Mouse (Mus musculus) embryonic facial prominence, embryonic 14.5 days (tissue): ENCODE measurements around the gene Trpv6. TPM values are rescaled to one million over a fixed set of nuclear protein-coding genes. Genes with fewer than 3 reads are reported as not detected.

ENCODE experiments used
- ATAC-seq: fragments of 200-750 bp; cut with Nextera tagmentation; 2 replicates; pipeline ENCODE4 v1.8.0; 2017; ENCODE audit warnings: low read depth, moderate number of reproducible peaks, moderate TSS enrichment
- DNase-seq: peaks from one replicate; pipeline ENCODE4 v3.0.0-alpha.2; 2015; ENCODE audit warnings: low spot score
- H3K27ac ChIP-seq: fragments of 300-500 bp; sonication (generic); replicated peaks from 2 replicates; pipeline ENCODE4 v1.5.1; 2014; ENCODE audit warnings: low read depth, mild to moderate bottlenecking, low read length, moderate library complexity
- H3K27me3 ChIP-seq: fragments of 300-500 bp; sonication (generic); replicated peaks from 2 replicates; pipeline ENCODE4 v1.6.1; 2014; ENCODE audit warnings: low read length; ENCODE audit not compliant: control insufficient read depth, insufficient read depth
- H3K36me3 ChIP-seq: fragments of 300-500 bp; sonication (generic); 2 replicates; pipeline ENCODE4 v1.6.1; 2014; ENCODE audit warnings: low read length, mixed read lengths; ENCODE audit not compliant: control insufficient read depth, insufficient read depth
- H3K4me1 ChIP-seq: fragments of 300-500 bp; sonication (generic); 2 replicates; pipeline ENCODE4 v1.6.1; 2014; ENCODE audit warnings: antibody characterized with exemption, low read length; ENCODE audit not compliant: control insufficient read depth, insufficient read depth
- H3K4me2 ChIP-seq: fragments of 300-500 bp; sonication (generic); 2 replicates; pipeline ENCODE4 v1.6.1; 2014; ENCODE audit warnings: low read depth, mild to moderate bottlenecking, low read length, moderate library complexity, mixed read lengths
- H3K4me3 ChIP-seq: fragments of 300-500 bp; sonication (generic); 2 replicates; pipeline ENCODE4 v1.5.1; 2014; ENCODE audit warnings: low read depth, mild to moderate bottlenecking, low read length
- H3K9ac ChIP-seq: fragments of 300-500 bp; sonication (generic); 2 replicates; pipeline ENCODE4 v1.6.1; 2014; ENCODE audit warnings: low read depth, mild to moderate bottlenecking, low read length, moderate library complexity, mixed read lengths
- H3K9me3 ChIP-seq: fragments of 300-500 bp; sonication (generic); 2 replicates; pipeline ENCODE4 v1.6.1; 2016; ENCODE audit warnings: low read length; ENCODE audit not compliant: control insufficient read depth
- WGBS: fragments of 180-500 bp; shearing (Covaris S2); extraction: QIAGEN DNeasy Blood & Tissue Kit; methylation state at CpG from one replicate; pipeline ENCODE4 v1.1.7; 2014; 5-methylcytosine and 5-hydroxymethylcytosine counted together
- polyA plus RNA-seq: library from polyadenylated mRNA; unstranded; fragments of >200 nt; fragmentation: Nextera tagmentation; extraction: Ambion mirVana; gene quantifications from 2 replicates; pipeline ENCODE4 v1.2.1, GENCODE M21; 2014

Gene Trpv6
- polyA plus RNA-seq = 0.67 and 0.69 TPM in 2 replicates

DNA sequence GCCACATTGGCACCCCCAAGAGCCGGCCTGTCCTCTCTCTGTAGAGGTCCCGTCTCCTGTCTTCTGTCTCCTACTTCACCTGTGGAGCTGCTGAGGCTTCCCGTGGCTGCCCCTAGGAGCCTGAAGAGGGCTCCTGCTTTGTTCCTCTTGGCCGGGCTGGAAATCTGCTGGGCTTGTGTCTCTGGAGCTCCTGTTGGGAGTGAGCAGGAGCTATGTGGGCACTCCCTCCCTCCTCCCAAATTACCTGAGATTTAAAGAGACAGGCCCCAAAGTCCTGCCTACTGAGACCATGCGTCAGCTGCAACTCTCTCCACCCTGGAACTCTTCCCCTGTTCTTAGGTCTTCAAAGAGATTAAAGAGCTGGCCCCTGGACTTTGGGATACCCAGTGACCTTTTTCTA lies at the start of gene Trpv6:
Trpv6 (minus strand) TSS at position 228 of the 400 bp plus-strand sequence.
- DNase-seq (no peak), ATAC-seq (no peak)
- no peaks in the 10 kb centered on the region for H3K27me3 ChIP-seq
- H3K4me2 ChIP-seq = no peak within 1 kb of the TSS
- no peak within 1 kb of the TSS for H3K27ac ChIP-seq
- H3K4me1 ChIP-seq = no peaks in the 10 kb centered on the region
- WGBS = 28% methylated on average over 5 of the region's 5 CpGs
- no peaks in the 10 kb centered on the region for H3K9me3 ChIP-seq
- no peak within 1 kb of the TSS for H3K9ac ChIP-seq
- no peak within 1 kb of the TSS for H3K4me3 ChIP-seq
- no peaks in the 10 kb centered on the region for H3K36me3 ChIP-seq

DNA sequence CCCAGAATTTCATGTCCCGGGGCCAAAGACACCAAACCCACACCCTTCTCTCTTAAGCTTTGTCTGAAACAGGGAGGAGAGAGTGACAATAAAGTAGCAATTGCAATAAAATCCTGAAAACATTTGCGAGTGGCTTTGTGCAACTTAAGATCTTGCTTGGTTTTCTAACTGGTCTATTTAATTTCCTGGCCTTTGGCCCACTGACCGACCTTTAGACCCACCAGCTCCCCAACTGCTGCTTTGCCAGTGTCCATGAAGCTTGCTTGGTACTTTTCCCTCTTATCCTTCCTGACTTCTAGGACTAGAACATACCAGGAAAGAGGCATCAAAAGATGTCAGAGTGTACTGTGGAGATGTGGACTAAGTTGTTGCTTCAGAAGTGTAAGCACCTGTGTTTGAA lies 49.4 kb upstream of the Trpv6 start:
- Histone ChIP-seq H3K36me3 (no peaks in the 10 kb centered on the region), H3K9me3 (no peaks in the 10 kb centered on the region), H3K4me2 (no peak overlapping the region), H3K27ac (no peak overlapping the region), H3K4me1 (no peaks in the 10 kb centered on the region), H3K4me3 (no peak overlapping the region), H3K9ac (no peak overlapping the region), H3K27me3 (no peaks in the 10 kb centered on the region)
- ATAC-seq (no peak), DNase-seq (no peak)
- 82% methylated on average over 3 of the region's 3 CpGs for WGBS

DNA sequence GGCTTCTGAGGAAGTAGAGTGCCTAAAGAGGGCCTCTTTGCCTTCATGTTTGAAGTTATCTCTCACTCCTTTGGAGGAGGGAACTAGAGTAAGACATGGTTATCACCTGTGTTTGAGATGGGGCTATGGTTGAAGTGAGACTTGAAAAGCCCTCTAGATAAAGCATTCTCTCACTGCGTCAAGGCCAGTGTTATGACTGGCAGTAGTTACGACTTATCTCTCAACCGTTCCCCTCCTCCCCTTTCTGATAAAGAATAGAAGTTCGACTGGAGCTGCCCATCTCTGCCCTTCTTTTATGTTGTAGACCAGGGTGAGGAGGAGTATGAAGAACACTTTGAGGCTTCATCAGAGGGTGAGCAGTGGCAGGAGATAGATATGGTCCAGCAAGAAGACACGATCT lies 48.7 kb upstream of the Trpv6 start:
- Histone ChIP-seq H3K36me3 (no peaks in the 10 kb centered on the region), H3K4me1 (no peaks in the 10 kb centered on the region), H3K27ac (no peak overlapping the region), H3K9ac (no peak overlapping the region), H3K4me2 (no peak overlapping the region), H3K9me3 (no peaks in the 10 kb centered on the region), H3K27me3 (no peaks in the 10 kb centered on the region), H3K4me3 (no peak overlapping the region)
- 88% methylated on average over 5 of the region's 5 CpGs for WGBS
- ATAC-seq (no peak), DNase-seq (no peak)

DNA sequence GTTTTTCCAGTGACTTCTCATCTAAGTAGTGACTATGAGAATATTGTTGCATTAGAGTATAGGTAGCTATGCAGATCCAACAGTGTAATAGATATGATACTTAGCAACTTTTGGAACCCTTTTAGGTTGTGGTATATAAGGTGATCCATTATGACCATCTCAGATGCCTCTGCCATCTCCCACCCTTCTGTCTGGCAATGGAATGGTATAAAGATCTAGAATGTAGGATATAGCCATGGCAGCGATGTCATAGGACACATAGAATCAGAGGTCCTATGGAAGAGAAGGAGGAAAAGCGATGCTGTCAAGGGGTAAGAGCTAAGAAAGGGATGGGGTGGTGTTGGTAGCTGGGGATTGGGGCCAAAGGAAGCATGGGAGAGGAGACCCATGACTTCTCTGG lies 47.9 kb upstream of the Trpv6 start, which contains the start of gene Llcfc1:
Llcfc1 (plus strand) TSS at position 301 of the 400 bp plus-strand sequence.
- ATAC-seq = no peak

DNA sequence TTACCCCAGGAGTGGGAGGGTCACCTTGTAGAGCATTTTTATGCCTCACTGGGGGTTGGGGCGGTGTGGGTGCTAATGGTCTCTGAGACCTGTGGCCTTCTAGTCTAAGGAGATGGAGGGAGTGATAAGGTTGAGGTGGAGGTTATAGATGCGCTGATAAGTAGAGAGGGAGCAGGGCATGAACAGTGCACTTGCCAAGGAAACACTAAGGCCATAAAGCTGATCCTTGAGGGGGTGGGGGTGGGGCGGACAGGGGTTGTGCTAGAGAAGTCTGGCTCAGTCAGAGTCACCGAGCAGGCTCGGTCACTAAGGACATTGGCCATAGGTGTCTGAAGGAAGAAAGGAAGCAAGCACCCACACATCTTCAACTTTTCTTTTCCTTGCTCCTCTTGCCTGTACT lies 45.5 kb upstream of the Trpv6 start:
- Histone ChIP-seq H3K4me1 (no peaks in the 10 kb centered on the region), H3K4me3 (no peak overlapping the region), H3K9me3 (no peaks in the 10 kb centered on the region), H3K36me3 (no peaks in the 10 kb centered on the region), H3K9ac (no peak overlapping the region), H3K27me3 (no peaks in the 10 kb centered on the region), H3K27ac (no peak overlapping the region), H3K4me2 (no peak overlapping the region)
- ATAC-seq (no peak), DNase-seq (no peak)
- 80% methylated on average over 5 of the region's 5 CpGs for WGBS

More for the DNA sequence above, 47.9 kb upstream of the Trpv6 start, which contains the start of gene Llcfc1:
- Histone ChIP-seq H3K27ac (no peak within 1 kb of the TSS), H3K9me3 (no peaks in the 10 kb centered on the region), H3K4me3 (no peak within 1 kb of the TSS), H3K4me1 (no peaks in the 10 kb centered on the region), H3K27me3 (no peaks in the 10 kb centered on the region), H3K4me2 (no peak within 1 kb of the TSS), H3K36me3 (no peaks in the 10 kb centered on the region), H3K9ac (no peak within 1 kb of the TSS)
- DNase-seq = no peak
- 85% methylated on average over 2 of the region's 2 CpGs for WGBS

DNA sequence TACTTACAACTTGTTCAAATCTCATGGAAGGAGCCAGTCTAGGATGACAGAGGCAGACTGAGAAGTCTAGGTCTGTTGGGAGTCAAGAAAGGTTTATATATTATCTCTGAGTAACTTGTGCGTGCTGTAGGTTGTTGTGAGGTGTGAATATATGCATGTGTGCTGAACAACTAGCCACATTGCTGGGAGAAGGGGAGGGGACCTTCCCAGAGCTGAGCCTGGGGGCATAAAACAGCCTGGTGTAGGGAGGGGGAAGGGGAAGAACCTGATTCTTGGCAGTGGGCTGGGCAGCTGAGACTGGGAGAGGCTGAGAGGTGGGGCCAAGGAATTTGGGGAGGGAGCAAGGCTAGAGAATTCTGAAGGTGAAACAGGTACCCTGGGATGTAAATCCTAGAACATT lies 44.5 kb upstream of the Trpv6 start, which contains the start of gene Trpv5:
Trpv5 (minus strand) TSS at position 101 of the 400 bp plus-strand sequence.
- H3K27me3 ChIP-seq = no peaks in the 10 kb centered on the region
- no peak within 1 kb of the TSS for H3K4me2 ChIP-seq
- no peak within 1 kb of the TSS for H3K9ac ChIP-seq
- no peak for DNase-seq
- no peaks in the 10 kb centered on the region for H3K36me3 ChIP-seq
- no peak within 1 kb of the TSS for H3K27ac ChIP-seq
- WGBS = 64% methylated on average over 1 of the region's 1 CpGs
- ATAC-seq = no peak
- H3K4me3 ChIP-seq = no peak within 1 kb of the TSS
- no peaks in the 10 kb centered on the region for H3K9me3 ChIP-seq
- H3K4me1 ChIP-seq = no peaks in the 10 kb centered on the region

DNA sequence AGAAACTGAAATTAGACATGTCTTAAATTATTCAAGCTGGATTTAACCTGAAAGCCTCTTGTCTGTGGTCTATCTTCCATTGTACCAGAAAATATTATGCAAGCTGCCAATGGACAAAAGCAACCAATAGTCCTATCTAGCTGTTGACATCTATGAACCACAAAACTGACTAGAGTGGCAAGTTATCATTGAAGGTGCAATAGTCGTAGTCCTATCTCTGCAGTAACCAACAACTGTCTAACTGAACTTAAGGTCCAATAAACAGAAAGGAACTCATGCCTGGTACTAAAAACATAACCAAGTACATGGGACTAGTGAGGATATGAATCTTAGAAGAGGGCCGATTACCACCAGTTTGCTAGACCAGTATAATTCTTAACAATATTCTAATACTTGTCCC lies 40.3 kb upstream of the Trpv6 start:
- Histone ChIP-seq H3K4me3 (no peak overlapping the region), H3K9ac (no peak overlapping the region), H3K36me3 (no peaks in the 10 kb centered on the region), H3K4me1 (no peaks in the 10 kb centered on the region), H3K9me3 (no peaks in the 10 kb centered on the region), H3K27me3 (no peaks in the 10 kb centered on the region), H3K4me2 (no peak overlapping the region), H3K27ac (no peak overlapping the region)
- no peak for ATAC-seq
- 84% methylated on average over 2 of the region's 2 CpGs for WGBS
- DNase-seq = no peak

DNA sequence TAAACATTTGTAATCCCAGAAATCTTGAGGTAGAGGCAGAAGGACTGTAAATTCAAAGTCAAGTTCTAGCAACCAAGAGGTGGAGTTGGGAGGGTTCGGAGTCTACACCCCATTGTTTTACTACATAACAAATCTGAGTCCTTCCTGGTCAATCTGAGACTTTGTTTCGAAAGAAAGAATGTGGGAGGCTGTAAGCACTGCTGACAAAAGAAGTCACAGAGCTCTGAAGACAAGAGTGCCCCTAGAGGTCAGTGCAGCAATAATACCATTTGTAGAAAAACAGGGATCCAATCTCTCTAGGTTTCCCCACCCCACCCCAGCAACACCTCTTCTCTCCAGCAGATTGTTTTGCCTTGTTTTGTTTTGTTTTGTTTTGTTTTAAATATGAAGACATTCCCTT lies 26.1 kb upstream of the Trpv6 start:
- Histone ChIP-seq H3K9ac (no peak overlapping the region), H3K4me1 (no peaks in the 10 kb centered on the region), H3K4me3 (no peak overlapping the region), H3K36me3 (no peaks in the 10 kb centered on the region), H3K9me3 (no peaks in the 10 kb centered on the region), H3K4me2 (no peak overlapping the region), H3K27me3 (no peaks in the 10 kb centered on the region), H3K27ac (no peak overlapping the region)
- ATAC-seq (no peak), DNase-seq (peak; percentile 23)
- WGBS = 38% methylated on average over 2 of the region's 2 CpGs

DNA sequence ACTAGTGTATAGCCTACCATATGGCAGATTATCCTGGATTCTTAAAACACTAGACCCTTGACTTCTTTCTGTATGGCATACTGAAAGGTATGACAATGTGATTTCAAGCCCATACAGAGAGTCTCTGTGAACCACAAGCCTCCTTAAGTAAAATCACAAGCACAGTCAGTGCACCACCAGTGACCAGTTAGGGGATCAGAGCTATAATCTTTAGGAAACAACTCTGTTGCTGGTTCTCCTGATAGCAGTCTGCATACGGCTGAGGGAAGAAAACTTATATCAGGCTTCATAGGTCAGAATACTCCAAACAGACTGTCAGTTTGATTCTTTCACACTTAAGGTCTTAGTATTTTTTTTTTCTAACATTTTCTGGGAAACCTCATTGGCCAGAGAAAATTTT lies 22.3 kb upstream of the Trpv6 start:
- Histone ChIP-seq H3K4me3 (no peak overlapping the region), H3K36me3 (no peaks in the 10 kb centered on the region), H3K4me1 (no peaks in the 10 kb centered on the region), H3K4me2 (no peak overlapping the region), H3K9me3 (no peaks in the 10 kb centered on the region), H3K27me3 (no peaks in the 10 kb centered on the region), H3K27ac (no peak overlapping the region), H3K9ac (no peak overlapping the region)
- 65% methylated on average over 1 of the region's 1 CpGs for WGBS
- DNase-seq = no peak
- no peak for ATAC-seq
